Mouse (Mus musculus) adrenal gland (tissue): Measurements from ENCODE around the gene Hectd2.

Source experiments
- intact Hi-C: fragments of 180-260 bp; cut with DNase I; formaldehyde crosslinking; loops from one replicate; pipeline ENCODE4 v1.15.1; 2025
- long read RNA-seq, 2 experiments: library from polyadenylated mRNA; unstranded; transcript quantifications; one replicate each; pipeline ENCODE4 v2.0.0; 2020; ENCODE audit warnings: borderline replicate concordance in 1 of 2; ENCODE audit not compliant: insufficient replicate concordance in 1 of 2

The Hectd2 gene
- long read RNA-seq, experiment 1: 0 reads
- long read RNA-seq, experiment 2, full-length matches to known transcripts: 1 of 3 reads
- long read RNA-seq, experiment 2, partial matches to known transcripts: 0 of 3 reads
- long read RNA-seq, experiment 2, other reads (novel, unspliced or antisense): 2 of 3 reads

- intact Hi-C loops: no loop called here
These were observed at the start of gene Hectd2 for GRCm38 (mm10) chr19:36554046-36554784. Gene Hectd2 (plus strand): TSS chr19:36554639.

- intact Hi-C loops: no loop called here
These were observed 49.7 kb upstream of the Hectd2 start for GRCm38 (mm10) chr19:36504716-36505115.

GRCm38 (mm10) chr19:36511305-36511704 is 43.1 kb upstream of the Hectd2 start:
- intact Hi-C loops: no loop called here

GRCm38 (mm10) chr19:36518461-36518860 is 36.0 kb upstream of the Hectd2 start:
- intact Hi-C loops: no loop called here

GRCm38 (mm10) chr19:36521568-36521967 is 32.9 kb upstream of the Hectd2 start:
- intact Hi-C loops: no loop called here

- intact Hi-C loops: no loop called here
These were observed 31.8 kb upstream of the Hectd2 start for GRCm38 (mm10) chr19:36522558-36523195.

- intact Hi-C loops: no loop called here
These were observed 29.4 kb upstream of the Hectd2 start for GRCm38 (mm10) chr19:36525071-36525470.

- intact Hi-C loops: loop anchor here (10.0 kb wide), 1 partner anchor 58 kb away; no protein-coding TSS in a partner anchor
These were observed 21.4 kb upstream of the Hectd2 start for GRCm38 (mm10) chr19:36533082-36533481.

- intact Hi-C loops: loop anchor here (10.0 kb wide), 1 partner anchor 59 kb away; no protein-coding TSS in a partner anchor
These were observed 20.3 kb upstream of the Hectd2 start for GRCm38 (mm10) chr19:36534011-36534765.

- intact Hi-C loops: loop anchor here (10.0 kb wide), 1 partner anchor 60 kb away; no protein-coding TSS in a partner anchor
These were observed 19.7 kb upstream of the Hectd2 start for GRCm38 (mm10) chr19:36534766-36535140.

GRCm38 (mm10) chr19:36535186-36535585 is 19.3 kb upstream of the Hectd2 start:
- intact Hi-C loops: loop anchor here (10.0 kb wide), 1 partner anchor 60 kb away; no protein-coding TSS in a partner anchor

- intact Hi-C loops: loop anchor here (10.0 kb wide), 1 partner anchor 61 kb away; no protein-coding TSS in a partner anchor
These were observed 18.6 kb upstream of the Hectd2 start for GRCm38 (mm10) chr19:36535878-36536277.

- intact Hi-C loops: loop anchor here (10.0 kb wide), 1 partner anchor 62 kb away; no protein-coding TSS in a partner anchor
These were observed 17.5 kb upstream of the Hectd2 start for GRCm38 (mm10) chr19:36536929-36537328.

GRCm38 (mm10) chr19:36538528-36538927 is 15.9 kb upstream of the Hectd2 start:
- intact Hi-C loops: loop anchor here (10.0 kb wide), 1 partner anchor 64 kb away; no protein-coding TSS in a partner anchor

- intact Hi-C loops: loop anchor here (10.0 kb wide), 1 partner anchor 65 kb away; no protein-coding TSS in a partner anchor
These were observed 15.1 kb upstream of the Hectd2 start for GRCm38 (mm10) chr19:36539311-36539710.

GRCm38 (mm10) chr19:36540012-36540606 is 14.3 kb upstream of the Hectd2 start:
- intact Hi-C loops: no loop called here

GRCm38 (mm10) chr19:36540776-36541175 is 13.7 kb upstream of the Hectd2 start:
- intact Hi-C loops: no loop called here

GRCm38 (mm10) chr19:36553561-36554045 is 836 bp upstream of the Hectd2 start:
- intact Hi-C loops: no loop called here

GRCm38 (mm10) chr19:36554785-36555595 is 551 bp downstream of the Hectd2 start:
- intact Hi-C loops: loop anchor here (5.0 kb wide), 1 partner anchor 83 kb away; no protein-coding TSS in a partner anchor

GRCm38 (mm10) chr19:36559331-36559730 is 4.9 kb downstream of the Hectd2 start:
- intact Hi-C loops: loop anchor here (5.0 kb wide), 1 partner anchor 87 kb away; no protein-coding TSS in a partner anchor
